Mouse (Mus musculus): ENCODE results near the gene Pepd. TPM values are rescaled to one million over a fixed set of nuclear protein-coding genes. Genes with fewer than 3 reads are reported as not detected.

Pepd gene
- polyA plus RNA-seq, 1 experiment: 82.1 TPM

DNA sequence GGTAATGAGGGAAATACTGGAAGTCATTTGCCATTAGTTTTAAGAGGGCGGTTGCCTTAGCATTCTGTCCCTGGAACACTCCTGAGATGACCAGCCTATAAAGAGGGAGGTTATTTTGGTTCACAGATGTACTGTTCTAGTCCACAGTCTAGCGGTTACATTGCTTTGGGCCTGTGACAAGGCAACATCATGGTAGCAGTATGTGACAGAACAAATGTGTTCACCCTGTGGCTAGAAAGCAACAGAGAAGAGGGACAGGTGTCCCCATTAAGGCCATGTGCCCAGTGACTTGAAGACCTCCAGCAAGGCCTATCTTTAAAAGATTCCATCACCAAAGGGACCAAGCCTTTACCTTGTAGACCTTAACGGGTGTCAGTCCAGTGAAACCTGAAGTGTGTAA is 80.6 kb downstream of the Pepd start:
- no peaks in the 10 kb centered on the region for H3K36me3 ChIP-seq (ENCODE audit: control insufficient read depth, insufficient read depth)
- no peaks in the 10 kb centered on the region for H3K79me2 ChIP-seq (ENCODE audit: control insufficient read depth, insufficient read depth)
- no peak overlapping the region for H3K4me2 ChIP-seq (ENCODE audit: low read depth)
- H3K4me3 ChIP-seq: no peak overlapping the region
- no peak for TF ChIP-seq POLR2AphosphoS2 (IDR thresholded peaks at IDR 0.05; ENCODE audit: insufficient read length, low read depth)
- TF ChIP-seq CEBPB (IDR thresholded peaks at IDR 0.05; ENCODE audit: insufficient read depth, poor library complexity, severe bottlenecking): no peak
- TF ChIP-seq E2F4 (IDR thresholded peaks at IDR 0.05; ENCODE audit: insufficient read depth): no peak
- TF ChIP-seq TCF12 (IDR thresholded peaks at IDR 0.05; ENCODE audit: insufficient read depth, poor library complexity, severe bottlenecking): no peak
- no peak for TF ChIP-seq MAX (IDR thresholded peaks at IDR 0.05; ENCODE audit: low read depth)
- peak in 1 of 3 experiments; percentile 58 for TF ChIP-seq MYOG (IDR thresholded peaks at IDR 0.05; ENCODE audit: control insufficient read depth in 1 of 3, insufficient read depth in 1 of 3, insufficient read length in 2 of 3, low read depth in 2 of 3)
- no peak for TF ChIP-seq TCF3 (IDR thresholded peaks at IDR 0.05; ENCODE audit: insufficient read length, low read depth)
- no peak for TF ChIP-seq POLR2A (IDR thresholded peaks at IDR 0.05; ENCODE audit: insufficient read length, low read depth)
- peak in 1 of 3 experiments; percentile 55 for TF ChIP-seq MYOD1 (IDR thresholded peaks at IDR 0.05; ENCODE audit: control insufficient read depth in 1 of 3, insufficient read length in 2 of 3, low read depth in 2 of 3)
- TF ChIP-seq REST (IDR thresholded peaks at IDR 0.05; ENCODE audit: insufficient read depth, insufficient read length): no peak
- no peak overlapping the region for H3ac ChIP-seq (ENCODE audit: control insufficient read depth, insufficient read length)
- no peaks in the 10 kb centered on the region for H3K27me3 ChIP-seq (ENCODE audit: control insufficient read depth, insufficient read depth, insufficient read length)

DNA sequence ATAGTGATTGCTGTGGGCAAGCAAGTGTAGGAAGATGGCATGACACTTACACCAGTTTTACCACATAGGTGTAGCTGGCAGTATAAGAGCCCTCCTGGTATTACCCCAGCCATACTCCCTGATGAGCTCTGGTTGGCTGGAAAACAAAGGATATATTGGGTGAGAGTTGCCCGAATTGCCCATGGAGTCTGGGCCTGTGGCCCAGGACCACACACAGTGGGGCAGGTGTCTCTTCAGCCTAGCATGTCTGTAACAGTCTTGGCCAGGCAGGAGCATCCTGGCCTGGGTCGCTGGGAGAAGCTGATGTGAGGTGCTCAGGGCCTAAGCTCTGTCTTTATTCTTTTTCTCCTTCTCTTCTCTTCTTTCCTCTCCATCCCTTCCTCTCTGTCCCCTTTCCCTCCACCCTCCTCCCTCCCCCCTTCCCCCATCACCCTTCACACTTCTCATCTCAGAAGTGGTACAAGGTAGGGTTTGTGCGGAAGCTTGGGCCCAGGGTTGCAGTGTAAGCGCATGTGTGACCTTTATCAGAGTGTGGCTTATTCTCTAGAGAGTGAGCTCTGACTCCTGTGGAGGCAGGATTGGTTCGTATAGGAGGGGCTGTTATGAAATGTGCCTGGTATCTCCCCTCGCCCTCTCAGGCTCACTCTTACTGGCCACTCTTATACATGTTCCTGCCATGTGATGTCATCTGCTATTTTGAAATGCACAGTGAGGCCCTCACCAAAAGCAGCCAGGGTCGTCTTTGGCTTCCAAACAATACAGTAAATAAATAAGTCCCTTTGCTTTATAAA is 83.9 kb downstream of the Pepd start:
- Histone ChIP-seq H3K36me3 (ENCODE audit: control insufficient read depth, insufficient read depth) (no peaks in the 10 kb centered on the region), H3K79me2 (ENCODE audit: control insufficient read depth, insufficient read depth) (no peaks in the 10 kb centered on the region), H3K27me3 (ENCODE audit: control insufficient read depth, insufficient read depth, insufficient read length) (no peaks in the 10 kb centered on the region), H3K4me3 (no peak overlapping the region), H3ac (ENCODE audit: control insufficient read depth, insufficient read length) (no peak overlapping the region), H3K4me2 (ENCODE audit: low read depth) (no peak overlapping the region)
- no peak for TF ChIP-seq E2F4 (IDR thresholded peaks at IDR 0.05; ENCODE audit: insufficient read depth)
- no peak for TF ChIP-seq MYOG (IDR thresholded peaks at IDR 0.05; ENCODE audit: control insufficient read depth in 1 of 3, insufficient read depth in 1 of 3, insufficient read length in 2 of 3, low read depth in 2 of 3)
- no peak for TF ChIP-seq CEBPB (IDR thresholded peaks at IDR 0.05; ENCODE audit: insufficient read depth, poor library complexity, severe bottlenecking)
- TF ChIP-seq MYOD1 (IDR thresholded peaks at IDR 0.05; ENCODE audit: control insufficient read depth in 1 of 3, insufficient read length in 2 of 3, low read depth in 2 of 3): no peak
- no peak for TF ChIP-seq TCF12 (IDR thresholded peaks at IDR 0.05; ENCODE audit: insufficient read depth, poor library complexity, severe bottlenecking)
- TF ChIP-seq TCF3 (IDR thresholded peaks at IDR 0.05; ENCODE audit: insufficient read length, low read depth): no peak
- TF ChIP-seq POLR2AphosphoS2 (IDR thresholded peaks at IDR 0.05; ENCODE audit: insufficient read length, low read depth): no peak
- no peak for TF ChIP-seq SRF (IDR thresholded peaks at IDR 0.05; ENCODE audit: control insufficient read depth, insufficient read length, low read depth)
- no peak for TF ChIP-seq REST (IDR thresholded peaks at IDR 0.05; ENCODE audit: insufficient read depth, insufficient read length)
- TF ChIP-seq USF1 (IDR thresholded peaks at IDR 0.05; ENCODE audit: low read depth): no peak
- TF ChIP-seq MAX (IDR thresholded peaks at IDR 0.05; ENCODE audit: low read depth): no peak
- no peak for TF ChIP-seq POLR2A (IDR thresholded peaks at IDR 0.05; ENCODE audit: insufficient read length, low read depth)

DNA sequence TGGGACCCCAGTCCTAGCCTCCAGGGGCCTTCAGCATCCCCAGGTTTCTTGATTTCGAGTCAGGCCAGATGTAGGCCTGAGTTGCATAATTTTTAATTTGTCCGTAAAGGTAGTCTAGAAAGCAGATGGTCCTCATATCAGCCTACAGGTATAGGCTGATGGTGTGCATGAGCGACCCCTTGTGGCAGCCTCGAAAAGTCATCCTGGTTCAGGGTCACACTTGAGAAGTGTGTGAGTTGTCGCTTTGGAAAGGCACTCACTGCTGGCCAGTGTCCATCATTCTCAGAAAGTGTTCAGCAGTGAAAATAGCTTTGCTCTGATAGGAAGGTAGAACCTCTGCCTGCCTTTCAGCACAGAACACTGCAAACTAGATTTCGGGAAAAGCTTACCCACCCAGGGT is 88.7 kb downstream of the Pepd start:
- H3K4me3 ChIP-seq: no peak overlapping the region
- TF ChIP-seq REST (IDR thresholded peaks at IDR 0.05; ENCODE audit: insufficient read depth, insufficient read length) (no peak), CEBPB (IDR thresholded peaks at IDR 0.05; ENCODE audit: insufficient read depth, poor library complexity, severe bottlenecking) (no peak), TCF12 (IDR thresholded peaks at IDR 0.05; ENCODE audit: insufficient read depth, poor library complexity, severe bottlenecking) (no peak), MYOD1 (IDR thresholded peaks at IDR 0.05; ENCODE audit: control insufficient read depth in 1 of 3, insufficient read length in 2 of 3, low read depth in 2 of 3) (no peak), MAX (IDR thresholded peaks at IDR 0.05; ENCODE audit: low read depth) (no peak), TCF3 (IDR thresholded peaks at IDR 0.05; ENCODE audit: insufficient read length, low read depth) (no peak), SRF (IDR thresholded peaks at IDR 0.05; ENCODE audit: control insufficient read depth, insufficient read length, low read depth) (no peak)
- no peaks in the 10 kb centered on the region for H3K79me2 ChIP-seq (ENCODE audit: control insufficient read depth, insufficient read depth)
- H3K4me2 ChIP-seq (ENCODE audit: low read depth): no peak overlapping the region
- no peaks in the 10 kb centered on the region for H3K27me3 ChIP-seq (ENCODE audit: control insufficient read depth, insufficient read depth, insufficient read length)
- H3ac ChIP-seq (ENCODE audit: control insufficient read depth, insufficient read length): no peak overlapping the region
- no peaks in the 10 kb centered on the region for H3K36me3 ChIP-seq (ENCODE audit: control insufficient read depth, insufficient read depth)

DNA sequence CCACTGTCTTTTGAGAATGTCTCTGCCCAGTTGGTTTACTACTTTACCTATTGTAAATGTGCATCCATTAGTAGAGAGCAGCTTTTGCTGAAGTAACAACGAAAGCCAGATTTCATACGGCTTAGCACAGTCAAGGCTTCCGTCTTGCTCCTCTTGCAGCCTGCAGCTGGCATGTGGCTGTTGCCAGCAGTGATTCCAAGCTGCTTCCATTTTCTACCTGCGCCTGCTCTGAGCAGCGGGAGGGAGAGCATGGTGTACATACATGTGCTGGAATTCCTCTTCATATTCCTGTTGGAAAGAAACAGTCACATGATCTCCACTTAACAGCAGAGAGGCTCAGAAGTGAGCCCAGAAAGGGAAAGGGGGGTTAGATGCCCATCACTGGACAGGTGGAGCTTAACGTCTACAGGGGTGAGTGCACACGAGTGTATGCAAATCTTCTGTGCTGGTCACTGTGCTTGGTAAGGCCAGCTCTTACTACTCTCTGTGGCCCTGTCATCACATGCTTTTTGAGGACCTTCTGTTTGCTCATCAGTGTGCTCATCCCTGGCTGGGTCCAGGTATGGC is 91.1 kb downstream of the Pepd start:
- no peaks in the 10 kb centered on the region for H3K27me3 ChIP-seq (ENCODE audit: control insufficient read depth, insufficient read depth, insufficient read length)
- H3K36me3 ChIP-seq (ENCODE audit: control insufficient read depth, insufficient read depth): no peaks in the 10 kb centered on the region
- H3ac ChIP-seq (ENCODE audit: control insufficient read depth, insufficient read length): no peak overlapping the region
- TF ChIP-seq E2F4 (IDR thresholded peaks at IDR 0.05; ENCODE audit: insufficient read depth) (no peak), TCF12 (IDR thresholded peaks at IDR 0.05; ENCODE audit: insufficient read depth, poor library complexity, severe bottlenecking) (no peak), TCF3 (IDR thresholded peaks at IDR 0.05; ENCODE audit: insufficient read length, low read depth) (no peak), MYOG (IDR thresholded peaks at IDR 0.05; ENCODE audit: control insufficient read depth in 1 of 3, insufficient read depth in 1 of 3, insufficient read length in 2 of 3, low read depth in 2 of 3) (no peak), POLR2A (IDR thresholded peaks at IDR 0.05; ENCODE audit: insufficient read length, low read depth) (no peak), SRF (IDR thresholded peaks at IDR 0.05; ENCODE audit: control insufficient read depth, insufficient read length, low read depth) (no peak), POLR2AphosphoS2 (IDR thresholded peaks at IDR 0.05; ENCODE audit: insufficient read length, low read depth) (no peak), CEBPB (IDR thresholded peaks at IDR 0.05; ENCODE audit: insufficient read depth, poor library complexity, severe bottlenecking) (no peak), MAX (IDR thresholded peaks at IDR 0.05; ENCODE audit: low read depth) (no peak), MYOD1 (IDR thresholded peaks at IDR 0.05; ENCODE audit: control insufficient read depth in 1 of 3, insufficient read length in 2 of 3, low read depth in 2 of 3) (no peak), USF1 (IDR thresholded peaks at IDR 0.05; ENCODE audit: low read depth) (no peak), REST (IDR thresholded peaks at IDR 0.05; ENCODE audit: insufficient read depth, insufficient read length) (no peak)
- no peaks in the 10 kb centered on the region for H3K79me2 ChIP-seq (ENCODE audit: control insufficient read depth, insufficient read depth)
- H3K4me2 ChIP-seq (ENCODE audit: low read depth): no peak overlapping the region
- H3K4me3 ChIP-seq: no peak overlapping the region

Data from myocyte (in vitro differentiated cells).